ENCODE assay signal across 18 mouse cellular contexts in genomic region chr10:67473016-67473415, GRCm38 (mm10).
"Had no signal": no experiment of that assay in that cellular context is flagged by ENCODE, and none has a peak within 500 bp of the region (broad histone marks: within the 10 kb centered on the region; RNA-seq: fewer than 3 reads in every experiment).

No protein-coding gene starts in this region.

- H3K4me2 ChIP-seq: lung, embryonic 14.5 days; midbrain, embryonic 12.5 days; neural tube, embryonic 12.5 days had no signal

- ATAC-seq: midbrain, embryonic 16.5 days had no signal

- H3K27ac ChIP-seq: midbrain, embryonic 10.5 days; midbrain, embryonic 12.5 days; neural tube, embryonic 12.5 days had no signal

- H3K36me3 ChIP-seq: midbrain, embryonic 10.5 days; midbrain, embryonic 12.5 days; neural tube, embryonic 12.5 days had no signal

- DNase-seq: lung, adult 18-20 months; lung, embryonic 14.5 days; lung, postnatal 10 days; lung, postnatal 4 days; midbrain, embryonic 14.5 days; retina, postnatal 1 day; right cerebral cortex, adult 18-20 months; right cerebral cortex, postnatal 25 days; right cerebral cortex, postnatal 4 days; spleen, adult 18-20 months; thymus, adult 18-20 months; thymus, postnatal 14 days; thymus, postnatal 36 days had no signal

- H3K9ac ChIP-seq: lung, embryonic 14.5 days; midbrain, embryonic 12.5 days; neural tube, embryonic 12.5 days had no signal

- H3K27me3 ChIP-seq: midbrain, embryonic 12.5 days; neural tube, embryonic 12.5 days had no signal

- H3K4me3 ChIP-seq: midbrain, embryonic 10.5 days; midbrain, embryonic 12.5 days; myocyte; neural tube, embryonic 12.5 days had no signal

- H3K9me3 ChIP-seq: midbrain, embryonic 10.5 days; midbrain, embryonic 12.5 days; neural tube, embryonic 12.5 days had no signal
